Mouse (Mus musculus) embryo, embryonic 11 days (tissue): ENCODE results near the gene Bckdha.

Experiments
- DNase-seq: peaks from one replicate; pipeline ENCODE4 v3.0.0-alpha.2; 2015

Gene Bckdha

GRCm38 (mm10) chr7:25681341-25682231 lies 22.8 kb upstream of the Bckdha start:
- no peak for DNase-seq

DNA sequence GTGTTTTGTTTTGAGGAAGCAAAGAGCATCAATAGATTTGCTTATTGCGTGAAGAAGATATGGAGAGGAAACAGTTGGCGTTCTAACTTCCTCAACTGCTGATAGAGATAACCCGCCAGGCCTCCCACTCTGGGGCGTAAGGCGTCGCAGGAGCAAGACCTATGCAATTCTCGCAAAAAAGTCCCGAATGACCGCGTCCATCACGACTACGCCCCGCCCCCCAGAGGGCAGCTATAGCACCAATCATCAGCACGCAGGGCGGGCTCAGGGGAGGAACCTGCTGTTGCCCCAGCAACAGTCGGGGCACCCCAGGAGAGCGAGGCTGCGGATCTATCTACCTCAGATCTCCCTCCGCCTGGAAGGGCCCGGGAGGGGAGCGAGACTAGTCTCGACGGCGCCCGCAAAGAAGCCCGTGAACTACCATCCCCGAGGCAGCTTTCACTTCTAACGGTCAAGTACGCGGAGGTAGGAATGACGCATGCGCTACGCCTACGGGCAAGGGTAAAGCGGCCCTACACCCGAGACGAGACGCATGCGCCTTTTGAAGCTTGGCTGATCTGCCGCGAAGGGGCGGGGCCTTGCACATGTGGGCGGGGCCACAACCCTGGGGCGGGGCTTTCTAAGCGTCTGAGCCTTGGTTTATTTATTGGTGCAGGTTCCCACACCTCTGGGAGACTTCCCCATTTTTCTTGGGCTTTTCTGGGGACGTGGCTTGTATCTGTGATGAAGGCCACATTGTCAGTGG lies 21.9 kb upstream of the Bckdha start, which contains the start of gene B9d2:
Gene B9d2 (plus strand): TSS at position 267 of the 745 bp plus-strand sequence.
- DNase-seq = peak; percentile 97

DNA sequence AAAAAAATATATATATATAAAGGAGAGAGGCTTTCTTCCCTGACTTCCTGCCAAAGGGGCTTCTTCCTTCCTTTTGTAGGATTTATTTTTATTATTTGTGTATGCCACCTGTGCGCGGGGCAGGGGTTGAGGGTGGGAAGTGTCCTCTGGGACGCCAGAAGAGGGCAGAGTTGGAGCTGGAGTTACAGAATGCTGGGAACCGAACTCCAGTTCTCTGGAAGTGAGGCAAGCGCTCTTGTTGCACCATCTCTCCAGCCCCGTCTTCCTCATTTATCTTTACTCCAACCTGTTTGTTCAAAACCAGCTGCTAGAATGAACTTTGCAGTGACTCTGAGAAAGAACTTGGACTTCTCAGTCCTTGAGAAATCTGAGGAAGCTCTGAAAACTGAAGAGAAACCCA lies 21.2 kb upstream of the Bckdha start:
- DNase-seq = peak; percentile 36

- DNase-seq = no peak
These were observed 18.2 kb upstream of the Bckdha start for GRCm38 (mm10) chr7:25677013-25677412.

- DNase-seq = no peak
These were observed 17.5 kb upstream of the Bckdha start for GRCm38 (mm10) chr7:25676085-25676781.

- DNase-seq = no peak
These were observed 16.6 kb upstream of the Bckdha start for GRCm38 (mm10) chr7:25675405-25675804.

- DNase-seq = peak; percentile 21
These were observed 16.0 kb upstream of the Bckdha start, which contains the start of gene Tmem91 for GRCm38 (mm10) chr7:25674719-25675300. Tmem91 (minus strand) TSS chr7:25675166.

- DNase-seq = no peak
These were observed 15.5 kb upstream of the Bckdha start for GRCm38 (mm10) chr7:25674297-25674696.

- no peak for DNase-seq
These were observed 13.7 kb upstream of the Bckdha start for GRCm38 (mm10) chr7:25672442-25672841.

- DNase-seq = no peak
These were observed 12.9 kb upstream of the Bckdha start for GRCm38 (mm10) chr7:25671686-25672085.

DNA sequence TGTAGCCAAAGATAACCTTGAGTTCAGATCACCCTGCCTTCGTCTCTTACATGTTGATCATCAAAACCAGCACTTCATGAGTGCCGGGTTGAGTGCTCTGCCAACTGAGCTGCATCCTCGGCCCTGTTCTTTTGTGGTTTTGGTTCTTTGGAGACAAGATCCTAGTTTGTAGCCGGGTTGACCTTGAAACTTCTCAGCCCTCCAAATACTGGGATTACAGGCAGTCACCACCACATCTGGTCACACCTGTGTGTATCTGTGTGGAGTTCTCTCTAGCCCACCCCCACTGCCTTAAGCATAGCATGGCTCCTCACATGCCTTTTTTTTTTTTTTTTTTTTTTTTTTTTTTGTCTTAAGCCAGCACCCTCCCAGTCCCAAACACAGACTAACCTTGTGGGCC lies 11.3 kb upstream of the Bckdha start:
- no peak for DNase-seq

DNA sequence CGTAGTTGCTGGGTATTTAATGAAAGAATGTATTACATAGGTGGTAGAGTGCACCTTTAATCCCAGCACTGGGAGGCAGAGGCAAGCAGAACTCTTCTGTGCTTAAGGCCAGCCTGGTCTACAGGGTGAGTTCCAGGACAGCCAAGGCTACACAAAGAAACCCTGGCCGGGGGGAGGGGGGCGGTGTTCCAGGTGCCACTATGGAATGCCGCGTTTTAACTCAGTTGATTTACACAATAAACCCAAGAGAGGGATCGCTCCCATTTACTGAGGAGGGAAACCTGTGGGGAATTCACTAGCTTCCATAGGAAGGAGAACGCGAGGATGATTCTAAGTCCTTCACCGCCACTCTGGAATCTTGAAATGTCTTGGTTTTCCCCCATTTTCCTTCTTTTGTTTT lies 10.8 kb upstream of the Bckdha start:
- DNase-seq = no peak

DNA sequence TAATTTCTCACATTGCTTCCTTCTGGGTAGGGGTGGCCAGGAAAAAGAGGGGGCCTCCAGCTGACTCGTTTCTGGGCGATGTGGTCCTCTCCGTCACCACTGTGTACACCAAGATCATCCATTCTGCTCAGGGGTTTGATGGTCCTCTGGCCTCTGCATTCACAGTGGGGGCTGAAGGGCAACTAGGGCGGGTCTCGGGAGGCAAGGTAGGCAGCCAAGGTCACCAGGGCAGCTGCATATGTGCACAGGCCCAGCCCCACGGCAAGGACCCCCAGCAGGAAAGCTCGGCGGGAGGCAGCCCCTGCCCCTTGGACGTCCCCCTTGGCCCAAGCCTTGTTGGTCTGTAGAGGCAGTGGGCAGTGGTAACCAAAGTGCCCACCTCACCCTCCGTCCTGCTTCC lies 10.4 kb upstream of the Bckdha start:
- DNase-seq = no peak

DNA sequence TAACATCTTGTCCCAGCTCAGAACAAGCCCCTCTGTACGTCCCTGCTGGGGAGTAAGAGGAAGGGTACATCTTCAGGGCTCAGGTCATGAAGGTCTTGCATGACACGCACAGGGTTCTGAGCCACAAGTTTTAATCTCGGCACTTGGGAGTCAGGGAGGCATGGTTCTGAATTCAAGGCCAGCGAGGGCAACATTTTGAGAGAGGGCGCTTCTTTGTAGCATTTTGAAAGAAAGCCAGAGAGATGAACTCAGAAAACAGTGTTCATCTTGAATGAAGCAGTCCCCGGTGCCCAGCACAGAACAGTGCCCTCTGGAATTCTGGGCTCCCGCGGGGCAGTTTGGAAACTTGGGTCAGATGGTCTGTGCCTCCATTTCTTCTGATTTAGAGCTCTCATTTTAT lies 7.6 kb upstream of the Bckdha start:
- DNase-seq = no peak

- DNase-seq = no peak
These were observed 996 bp downstream of the Bckdha start for GRCm38 (mm10) chr7:25657785-25658184.

DNA sequence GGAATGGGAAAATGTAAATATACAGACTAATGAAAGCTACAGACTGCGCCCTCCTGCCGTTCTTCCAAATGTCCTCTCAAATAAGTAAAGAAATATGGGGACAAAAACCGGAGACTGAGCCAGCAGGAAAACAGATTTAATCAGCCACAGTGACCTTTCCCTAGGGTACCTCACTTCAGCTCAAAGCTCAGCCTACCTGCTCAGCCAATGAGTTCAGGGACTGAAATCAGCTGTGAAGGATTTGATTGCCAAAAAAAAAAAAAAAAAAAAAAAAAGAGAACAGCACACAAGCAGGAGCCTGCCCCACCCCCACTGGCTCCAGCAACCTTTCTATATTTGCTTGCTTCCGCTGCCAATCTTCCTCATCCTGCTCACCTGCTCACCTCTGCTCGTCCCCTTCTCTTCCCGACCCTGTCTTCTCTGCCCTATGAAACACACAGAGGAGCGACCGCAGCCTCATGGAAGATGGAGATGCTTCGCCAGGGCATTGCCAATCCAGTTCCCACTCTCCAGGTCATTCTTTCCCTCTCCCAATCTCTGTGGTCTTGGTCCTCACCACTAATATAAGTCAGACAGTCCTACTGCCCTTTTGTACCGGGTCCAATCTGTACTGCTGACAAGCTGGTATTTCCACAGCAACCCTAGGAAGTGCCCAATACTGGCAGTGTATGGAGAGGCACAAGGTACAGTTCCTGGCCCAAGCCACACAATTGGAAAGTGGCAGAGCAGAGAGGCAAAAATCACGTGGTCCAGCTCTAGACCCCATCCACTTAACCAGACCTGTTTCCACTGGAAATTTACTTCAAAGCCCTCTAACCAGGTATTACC lies 3.0 kb downstream of the Bckdha start:
- DNase-seq = no peak

GRCm38 (mm10) chr7:25652244-25652759 lies 6.5 kb downstream of the Bckdha start:
- no peak for DNase-seq

- no peak for DNase-seq
These were observed 7.5 kb downstream of the Bckdha start for GRCm38 (mm10) chr7:25651281-25651680.

GRCm38 (mm10) chr7:25649839-25650238 lies 8.9 kb downstream of the Bckdha start:
- no peak for DNase-seq

- no peak for DNase-seq
These were observed 11.1 kb downstream of the Bckdha start for GRCm38 (mm10) chr7:25647574-25648123.

- no peak for DNase-seq
These were observed 13.7 kb downstream of the Bckdha start for GRCm38 (mm10) chr7:25645074-25645473.
